Mouse (Mus musculus) v-Abl transformed pro-B cells (cell line): ENCODE data around the gene Abcg4.

Experiments
- in situ Hi-C, 2 experiments: fragments of 400-800 bp; cut with MboI; formaldehyde crosslinking; loops; one replicate each; pipeline ENCODE4 v1.15.1; 2025; ENCODE audit not compliant: unreplicated experiment in 2 of 2

Abcg4 gene

GRCm38 (mm10) chr9:44243621-44244020 is 44.8 kb downstream of the Abcg4 start:
- in situ Hi-C loops: loop anchor here in 1 of 2 experiments (10.0 kb wide), 1 partner anchor 101 kb away; the partner anchor contains the start of gene Hmbs

GRCm38 (mm10) chr9:44241418-44241817 is 47.0 kb downstream of the Abcg4 start:
- in situ Hi-C loops: loop anchor here in 1 of 2 experiments (10.0 kb wide), 1 partner anchor 103 kb away; the partner anchor contains the start of gene Hmbs

- in situ Hi-C loops: loop anchor here in 1 of 2 experiments (10.0 kb wide), 1 partner anchor 104 kb away; the partner anchor contains the start of gene Hmbs
These were observed 47.5 kb downstream of the Abcg4 start for GRCm38 (mm10) chr9:44240911-44241310.

- in situ Hi-C loops: loop anchor here in 1 of 2 experiments (10.0 kb wide), 1 partner anchor 104 kb away; the partner anchor contains the start of gene Hmbs
These were observed 48.0 kb downstream of the Abcg4 start, which contains the start of gene Ccdc153 for GRCm38 (mm10) chr9:44240399-44240798. TSS of gene Ccdc153 (plus strand) at chr9:44240676.

- in situ Hi-C loops: loop anchor here (10.0 kb wide), 2 partner anchors 55 to 115 kb away; no protein-coding TSS in a partner anchor
These were observed 49.0 kb downstream of the Abcg4 start for GRCm38 (mm10) chr9:44239447-44239846.

GRCm38 (mm10) chr9:44238501-44239190 is 49.8 kb downstream of the Abcg4 start:
- in situ Hi-C loops: loop anchor here (10.0 kb wide), 2 partner anchors 54 to 114 kb away; no protein-coding TSS in a partner anchor

GRCm38 (mm10) chr9:44237128-44237527 is 51.3 kb downstream of the Abcg4 start:
- in situ Hi-C loops: loop anchor here (10.0 kb wide), 2 partner anchors 52 to 112 kb away; no protein-coding TSS in a partner anchor

- in situ Hi-C loops: loop anchor here (10.0 kb wide), 2 partner anchors 52 to 112 kb away; no protein-coding TSS in a partner anchor
These were observed 51.8 kb downstream of the Abcg4 start for GRCm38 (mm10) chr9:44236601-44237000.

- in situ Hi-C loops: loop anchor here (10.0 kb wide), 2 partner anchors 50 to 110 kb away; no protein-coding TSS in a partner anchor
These were observed 53.7 kb downstream of the Abcg4 start for GRCm38 (mm10) chr9:44234479-44235427.

- in situ Hi-C loops: loop anchor here (10.0 kb wide), 2 partner anchors 49 to 109 kb away; no protein-coding TSS in a partner anchor
These were observed 54.5 kb downstream of the Abcg4 start, which contains the start of gene Cbl for GRCm38 (mm10) chr9:44233802-44234478. TSS of gene Cbl (minus strand) at chr9:44234049.

GRCm38 (mm10) chr9:44233021-44233801 is 55.2 kb downstream of the Abcg4 start:
- in situ Hi-C loops: loop anchor here (10.0 kb wide), 2 partner anchors 48 to 108 kb away; no protein-coding TSS in a partner anchor

- in situ Hi-C loops: loop anchor here (10.0 kb wide), 2 partner anchors 47 to 107 kb away; no protein-coding TSS in a partner anchor
These were observed 56.8 kb downstream of the Abcg4 start for GRCm38 (mm10) chr9:44231609-44232008.

- in situ Hi-C loops: no loop called here
These were observed 62.4 kb downstream of the Abcg4 start for GRCm38 (mm10) chr9:44225993-44226392.
